Mouse (Mus musculus): Measurements from ENCODE around the gene Mapk12.

DNA sequence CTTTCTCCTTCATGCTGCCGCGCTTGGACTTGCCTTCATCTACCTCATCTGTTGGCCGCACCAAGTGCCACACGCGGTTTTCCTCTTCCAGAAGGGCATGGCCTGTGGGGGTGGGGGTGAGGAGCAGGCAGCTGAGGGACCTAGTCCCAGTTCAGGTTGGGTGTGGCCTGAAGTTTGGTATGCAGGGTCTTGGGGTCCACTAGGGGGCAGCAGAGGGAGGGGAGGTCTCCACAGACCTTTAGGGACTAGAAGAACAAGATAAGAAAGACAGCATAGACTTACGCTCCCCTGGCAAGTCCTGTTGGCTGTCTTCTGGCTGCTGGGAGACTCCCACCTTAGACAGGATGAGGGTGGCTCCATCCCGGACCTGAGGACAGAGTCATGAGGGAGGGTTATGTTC, 17.5 kb upstream of the Mapk12 start:
- TF ChIP-seq CTCF (IDR thresholded peaks at IDR 0.05; ENCODE audit: borderline replicate concordance, extremely low read depth, insufficient read depth, insufficient read length): peak; percentile 86
- no peak for TF ChIP-seq POLR2A (IDR thresholded peaks at IDR 0.05; ENCODE audit: borderline replicate concordance, extremely low read depth, insufficient read depth, insufficient read length, poor library complexity, severe bottlenecking)

Data from brain, embryonic 14.5 days (tissue).